Mouse (Mus musculus): Measurements from ENCODE around the gene BC147527. TPM values are rescaled to one million over a fixed set of nuclear protein-coding genes. Genes with fewer than 3 reads are reported as not detected.
"Not testable (repeated sequence)": the region's sequence is repeated elsewhere in the genome, so short reads cannot be mapped to it uniquely, and the experiment has no call there.

The BC147527 gene
- polyA plus RNA-seq, 1 experiment from 2014 or later, result 0.75 TPM

DNA sequence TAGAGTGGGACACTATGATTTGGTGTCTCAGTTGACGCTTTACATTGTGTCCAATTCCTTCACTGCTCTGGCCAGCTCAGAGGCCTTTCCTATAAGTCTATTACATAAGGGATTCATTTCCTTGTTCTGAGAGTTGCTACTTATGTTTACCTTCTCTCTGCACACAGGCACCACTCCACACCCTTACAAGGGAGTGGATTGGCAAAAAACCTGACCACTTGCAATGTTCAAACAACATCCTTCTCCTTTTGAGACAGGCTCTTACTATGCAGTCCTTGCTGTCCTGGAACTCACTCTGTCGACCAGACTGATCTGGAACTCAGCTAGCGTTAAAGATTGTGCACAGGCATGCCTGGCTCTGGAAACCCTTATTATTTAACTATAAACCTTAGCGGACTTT is 10.6 kb downstream of the BC147527 start:
- no peak overlapping the region for H3K4me3 ChIP-seq (replicated peaks; ENCODE audit: low read length)
- ATAC-seq (ENCODE audit: insufficient read depth, low FRiP score), result peak; percentile 68; the same call in 1 of the 2 replicates

DNA sequence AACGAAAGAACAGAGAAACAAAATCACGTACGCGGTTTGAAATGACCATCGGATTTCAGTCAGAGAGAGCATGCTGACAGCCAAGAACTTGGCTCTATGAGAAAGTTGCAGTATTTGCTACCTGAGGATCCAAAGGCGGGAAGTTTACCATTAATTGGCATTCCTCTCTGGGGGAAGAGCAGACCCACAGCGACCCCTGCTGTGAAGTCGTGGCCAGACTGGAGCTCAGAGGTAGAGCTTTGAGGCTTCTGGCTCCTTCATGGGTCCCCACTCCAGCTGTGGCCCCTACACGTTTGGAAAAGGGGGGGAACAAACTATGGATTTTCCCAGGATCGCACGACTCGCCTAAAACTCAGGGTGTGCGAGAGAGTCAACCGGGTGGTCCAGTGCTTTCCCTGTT is 13.4 kb downstream of the BC147527 start:
- Histone ChIP-seq H3K36me3 (ENCODE audit: control insufficient read depth, insufficient read depth, low read length) (no peaks in the 10 kb centered on the region), H3K4me2 (ENCODE audit: low read depth, low read length) (no peak overlapping the region), H3K27ac (ENCODE audit: low read length) (no peak overlapping the region), H3K9ac (ENCODE audit: low read length) (no peak overlapping the region), H3K27me3 (ENCODE audit: control insufficient read depth, insufficient read depth, low read length) (no peaks in the 10 kb centered on the region), H3K4me3 (replicated peaks; ENCODE audit: low read length) (no peak overlapping the region), H3K4me1 (ENCODE audit: control insufficient read depth, insufficient read depth, low read length) (no peaks in the 10 kb centered on the region), H3K9me3 (replicated peaks; ENCODE audit: control insufficient read depth, low read length) (no peaks in the 10 kb centered on the region)
- 44% methylated on average over 14 of the region's 14 CpGs for WGBS
- ATAC-seq (ENCODE audit: insufficient read depth, low FRiP score), result no peak

More for the DNA sequence above, 10.6 kb downstream of the BC147527 start:
- H3K27me3 ChIP-seq (ENCODE audit: control insufficient read depth, insufficient read depth, low read length), result no peaks in the 10 kb centered on the region
- no peaks in the 10 kb centered on the region for H3K4me1 ChIP-seq (ENCODE audit: control insufficient read depth, insufficient read depth, low read length)
- no peaks in the 10 kb centered on the region for H3K36me3 ChIP-seq (ENCODE audit: control insufficient read depth, insufficient read depth, low read length)
- H3K9me3 ChIP-seq (replicated peaks; ENCODE audit: control insufficient read depth, low read length), result no peaks in the 10 kb centered on the region
- 60% methylated on average over 4 of the region's 4 CpGs for WGBS
- H3K4me2 ChIP-seq (ENCODE audit: low read depth, low read length), result no peak overlapping the region
- H3K27ac ChIP-seq (ENCODE audit: low read length), result no peak overlapping the region
- H3K9ac ChIP-seq (ENCODE audit: low read length), result no peak overlapping the region

GRCm38 (mm10) chr13:120316578-120316977 is 16.4 kb downstream of the BC147527 start, which contains the start of gene Tcstv3:
Tcstv3 (plus strand) TSS chr13:120316878.
- not testable (repeated sequence) for H3K4me1 ChIP-seq (ENCODE audit: control insufficient read depth, insufficient read depth, low read length); H3K4me2 ChIP-seq (ENCODE audit: low read depth, low read length); H3K9ac ChIP-seq (ENCODE audit: low read length); ATAC-seq (ENCODE audit: insufficient read depth, low FRiP score); H3K27me3 ChIP-seq (ENCODE audit: control insufficient read depth, insufficient read depth, low read length); H3K4me3 ChIP-seq (replicated peaks; ENCODE audit: low read length); H3K36me3 ChIP-seq (ENCODE audit: control insufficient read depth, insufficient read depth, low read length); H3K27ac ChIP-seq (ENCODE audit: low read length); H3K9me3 ChIP-seq (replicated peaks; ENCODE audit: control insufficient read depth, low read length)
- 68% methylated on average over 3 of the region's 3 CpGs for WGBS

DNA sequence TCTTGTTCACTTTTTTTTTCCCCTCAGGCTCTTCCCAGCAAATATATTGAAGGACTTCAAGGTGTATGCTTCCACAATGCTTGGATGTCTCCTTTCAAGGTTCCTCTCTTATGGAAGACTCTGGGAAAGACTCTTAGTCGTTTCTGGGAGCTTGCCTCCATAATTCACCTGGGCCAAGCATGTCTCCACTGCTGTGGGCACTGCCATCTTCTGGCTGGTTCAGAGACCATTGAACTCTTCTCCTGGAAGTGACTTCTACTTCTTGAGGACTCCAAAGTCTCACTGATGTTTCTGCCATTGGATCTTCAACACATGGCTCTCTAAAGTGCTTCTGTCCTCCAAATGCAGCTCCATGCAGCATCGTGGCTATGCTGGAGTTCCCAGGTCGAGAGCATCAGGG is 20.0 kb downstream of the BC147527 start:
- Histone ChIP-seq H3K9me3 (replicated peaks; ENCODE audit: control insufficient read depth, low read length) (no peaks in the 10 kb centered on the region), H3K36me3 (ENCODE audit: control insufficient read depth, insufficient read depth, low read length) (no peaks in the 10 kb centered on the region), H3K4me3 (replicated peaks; ENCODE audit: low read length) (no peak overlapping the region), H3K27ac (ENCODE audit: low read length) (no peak overlapping the region), H3K4me1 (ENCODE audit: control insufficient read depth, insufficient read depth, low read length) (no peaks in the 10 kb centered on the region), H3K4me2 (ENCODE audit: low read depth, low read length) (no peak overlapping the region), H3K9ac (ENCODE audit: low read length) (no peak overlapping the region), H3K27me3 (ENCODE audit: control insufficient read depth, insufficient read depth, low read length) (no peaks in the 10 kb centered on the region)
- WGBS, result 62% methylated on average over 3 of the region's 3 CpGs
- no peak for ATAC-seq (ENCODE audit: insufficient read depth, low FRiP score)

GRCm38 (mm10) chr13:120320721-120321120 is 20.5 kb downstream of the BC147527 start:
- Histone ChIP-seq H3K9ac (ENCODE audit: low read length) (no peak overlapping the region), H3K4me3 (replicated peaks; ENCODE audit: low read length) (no peak overlapping the region), H3K36me3 (ENCODE audit: control insufficient read depth, insufficient read depth, low read length) (no peaks in the 10 kb centered on the region), H3K4me2 (ENCODE audit: low read depth, low read length) (no peak overlapping the region), H3K27ac (ENCODE audit: low read length) (no peak overlapping the region), H3K4me1 (ENCODE audit: control insufficient read depth, insufficient read depth, low read length) (no peaks in the 10 kb centered on the region), H3K9me3 (replicated peaks; ENCODE audit: control insufficient read depth, low read length) (no peaks in the 10 kb centered on the region), H3K27me3 (ENCODE audit: control insufficient read depth, insufficient read depth, low read length) (no peaks in the 10 kb centered on the region)
- no peak for ATAC-seq (ENCODE audit: insufficient read depth, low FRiP score)
- 82% methylated on average over 1 of the region's 1 CpGs for WGBS

Other genes with a start within 250 kb of the BC147527 start
- 0.12 TPM in 1 of 2 replicates, not detected in the other for gene Gm21188, start 248.2 kb upstream of the BC147527 start, polyA plus RNA-seq (2015; fragmentation: Nextera tagmentation; extraction: Ambion mirVana)
- not detected in 2 replicates for gene Gm20767, start 160.1 kb upstream of the BC147527 start, polyA plus RNA-seq (2015; fragmentation: Nextera tagmentation; extraction: Ambion mirVana)
- gene Gm21818, start 128.0 kb upstream of the BC147527 start, polyA plus RNA-seq (2015; fragmentation: Nextera tagmentation; extraction: Ambion mirVana), result not detected in 2 replicates
- not detected in 2 replicates for gene Gm21762, start 84.4 kb upstream of the BC147527 start, polyA plus RNA-seq (2015; fragmentation: Nextera tagmentation; extraction: Ambion mirVana)
- not detected in 2 replicates for gene Gm21731, start 61.3 kb upstream of the BC147527 start, polyA plus RNA-seq (2015; fragmentation: Nextera tagmentation; extraction: Ambion mirVana)
- not detected in 2 replicates for gene AF067061, start 37.3 kb upstream of the BC147527 start, polyA plus RNA-seq (2015; fragmentation: Nextera tagmentation; extraction: Ambion mirVana)
- gene Tcstv3, start 16.5 kb downstream of the BC147527 start, polyA plus RNA-seq (2015; fragmentation: Nextera tagmentation; extraction: Ambion mirVana), result not detected in 2 replicates

Data from stomach, embryonic 16.5 days (tissue).